Mouse (Mus musculus) limb, embryonic 11.5 days (tissue): ENCODE measurements around the gene Dtx2. TPM values are rescaled to one million over a fixed set of nuclear protein-coding genes. Genes with fewer than 3 reads are reported as not detected.

Source experiments
- ATAC-seq: fragments of 200-750 bp; cut with Nextera tagmentation; 2 replicates; pipeline ENCODE4 v1.8.0; 2017; ENCODE audit warnings: low read depth; ENCODE audit not compliant: insufficient number of reproducible peaks, low FRiP score, low TSS enrichment
- DNase-seq: peaks from one replicate; pipeline ENCODE4 v3.0.0-alpha.2; 2015; ENCODE audit warnings: low spot score
- H3K27ac ChIP-seq: fragments of 300-500 bp; sonication (generic); replicated peaks from 2 replicates; pipeline ENCODE4 v1.5.1; 2014; ENCODE audit warnings: low read depth, mild to moderate bottlenecking, low read length
- H3K27me3 ChIP-seq: fragments of 300-500 bp; sonication (generic); 2 replicates; pipeline ENCODE4 v1.6.1; 2014; ENCODE audit warnings: mild to moderate bottlenecking, low read length, mixed read lengths; ENCODE audit not compliant: control insufficient read depth, insufficient read depth
- H3K36me3 ChIP-seq: fragments of 300-500 bp; sonication (generic); 2 replicates; pipeline ENCODE4 v1.6.1; 2014; ENCODE audit warnings: mild to moderate bottlenecking, low read length, moderate library complexity, mixed read lengths; ENCODE audit not compliant: control insufficient read depth, insufficient read depth
- H3K4me1 ChIP-seq: fragments of 300-500 bp; sonication (generic); 2 replicates; pipeline ENCODE4 v1.6.1; 2014; ENCODE audit warnings: low read length, mixed read lengths; ENCODE audit not compliant: control insufficient read depth, insufficient read depth
- H3K4me2 ChIP-seq: fragments of 300-500 bp; sonication (generic); 2 replicates; pipeline ENCODE4 v1.6.1; 2014; ENCODE audit warnings: low read depth, mild to moderate bottlenecking, moderate library complexity; ENCODE audit not compliant: severe bottlenecking
- H3K4me3 ChIP-seq: fragments of 300-500 bp; sonication (generic); 2 replicates; pipeline ENCODE4 v1.5.1; 2014; ENCODE audit warnings: low read depth, low read length
- H3K9ac ChIP-seq: fragments of 300-500 bp; sonication (generic); 2 replicates; pipeline ENCODE4 v1.6.1; 2014; ENCODE audit warnings: mild to moderate bottlenecking, low read length
- H3K9me3 ChIP-seq: fragments of 300-500 bp; sonication (generic); 2 replicates; pipeline ENCODE4 v1.6.1; 2016; ENCODE audit warnings: low read length; ENCODE audit not compliant: control insufficient read depth
- WGBS: fragments of 180-500 bp; shearing (Covaris S2); extraction: QIAGEN DNeasy Blood & Tissue Kit; methylation state at CpG from one replicate; pipeline ENCODE4 v1.1.7; 2014; 5-methylcytosine and 5-hydroxymethylcytosine counted together
- polyA plus RNA-seq: library from polyadenylated mRNA; unstranded; fragments of >200 nt; fragmentation: Nextera tagmentation; extraction: Ambion mirVana; gene quantifications from 2 replicates; pipeline ENCODE4 v1.2.1, GENCODE M21; 2014

Dtx2 gene
- polyA plus RNA-seq, 1 experiment from 2014 or later = 32.3 TPM

DNA sequence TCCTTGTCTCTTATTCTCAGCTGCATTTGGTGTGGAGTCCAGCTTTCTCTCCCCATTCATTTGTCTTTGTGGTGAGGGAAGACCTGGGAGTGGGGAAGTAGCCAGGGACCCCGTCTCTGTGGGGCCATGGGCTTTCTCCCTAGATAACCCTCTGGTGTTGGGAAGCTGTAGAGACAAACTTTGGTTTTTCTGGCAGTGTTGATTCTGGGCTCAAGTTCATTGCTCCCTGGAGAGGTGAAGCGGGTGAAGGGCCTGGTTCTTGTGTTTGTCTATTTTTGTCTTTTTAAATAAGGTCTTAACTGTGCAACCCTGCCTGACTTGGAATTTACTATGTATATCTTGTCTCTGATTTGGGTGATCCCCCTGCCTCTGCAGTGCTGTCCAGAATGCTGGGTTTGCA lies 24.1 kb downstream of the Dtx2 start:
- 92% methylated on average over 2 of the region's 2 CpGs for WGBS
- peaks cover 4% of the 10 kb centered on the region; the same call in 1 of the 2 replicates for H3K36me3 ChIP-seq
- H3K9ac ChIP-seq = no peak overlapping the region
- H3K9me3 ChIP-seq = no peaks in the 10 kb centered on the region
- DNase-seq (no peak), ATAC-seq (no peak)
- H3K27me3 ChIP-seq = no peaks in the 10 kb centered on the region
- H3K27ac ChIP-seq = no peak overlapping the region
- no peak overlapping the region for H3K4me2 ChIP-seq
- no peaks in the 10 kb centered on the region for H3K4me1 ChIP-seq
- H3K4me3 ChIP-seq = no peak overlapping the region

DNA sequence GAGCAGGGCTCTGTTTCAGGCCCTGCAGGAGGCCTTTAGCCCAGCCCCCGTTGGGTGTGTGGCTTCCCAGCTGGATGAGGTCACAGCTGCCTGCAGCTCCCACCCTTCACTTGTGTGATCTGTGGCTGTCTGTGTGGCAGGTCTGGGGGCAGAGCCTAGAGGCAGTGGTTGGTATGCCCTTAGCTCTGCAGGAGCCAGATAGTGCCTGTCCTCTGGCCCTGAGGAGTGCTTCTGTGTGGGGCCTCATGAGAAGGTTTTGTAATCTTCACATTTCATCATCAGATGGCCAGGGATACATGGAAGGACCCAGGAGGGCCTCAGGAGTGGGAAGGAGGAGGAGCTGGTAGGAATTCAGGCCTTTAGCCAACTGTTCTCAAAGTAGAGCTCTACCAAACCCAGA lies 25.3 kb downstream of the Dtx2 start:
- H3K36me3 ChIP-seq = 0 out of 2 replicates have a peak, but pooled peaks cover 3% of the 10 kb centered on the region
- H3K4me2 ChIP-seq = no peak overlapping the region
- H3K4me3 ChIP-seq = no peak overlapping the region
- 47% methylated on average over 1 of the region's 1 CpGs for WGBS
- H3K9ac ChIP-seq = no peak overlapping the region
- H3K9me3 ChIP-seq = no peaks in the 10 kb centered on the region
- H3K27ac ChIP-seq = no peak overlapping the region
- DNase-seq = no peak
- no peak for ATAC-seq
- H3K27me3 ChIP-seq = no peaks in the 10 kb centered on the region
- no peaks in the 10 kb centered on the region for H3K4me1 ChIP-seq

DNA sequence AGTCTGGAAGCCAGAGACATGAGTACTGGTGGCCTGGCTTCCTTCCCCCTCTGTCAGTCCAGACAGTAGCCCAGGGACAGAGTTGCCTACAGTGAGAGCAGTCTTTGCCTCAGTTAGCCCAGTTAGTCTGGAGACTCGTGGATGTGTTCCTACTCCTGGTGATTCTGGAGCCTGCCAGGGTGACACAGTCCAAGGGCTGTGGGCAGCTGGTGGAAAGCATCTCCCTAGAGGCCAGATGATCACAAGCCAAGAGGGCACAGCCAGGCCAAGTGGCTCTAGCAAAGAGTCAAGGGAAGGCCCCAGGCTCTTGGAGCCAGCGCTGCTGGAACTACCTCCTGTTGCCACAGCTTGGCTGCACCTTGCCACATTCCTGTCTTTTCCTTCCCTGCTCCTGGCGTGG lies 31.1 kb downstream of the Dtx2 start:
- H3K27ac ChIP-seq = no peak overlapping the region

DNA sequence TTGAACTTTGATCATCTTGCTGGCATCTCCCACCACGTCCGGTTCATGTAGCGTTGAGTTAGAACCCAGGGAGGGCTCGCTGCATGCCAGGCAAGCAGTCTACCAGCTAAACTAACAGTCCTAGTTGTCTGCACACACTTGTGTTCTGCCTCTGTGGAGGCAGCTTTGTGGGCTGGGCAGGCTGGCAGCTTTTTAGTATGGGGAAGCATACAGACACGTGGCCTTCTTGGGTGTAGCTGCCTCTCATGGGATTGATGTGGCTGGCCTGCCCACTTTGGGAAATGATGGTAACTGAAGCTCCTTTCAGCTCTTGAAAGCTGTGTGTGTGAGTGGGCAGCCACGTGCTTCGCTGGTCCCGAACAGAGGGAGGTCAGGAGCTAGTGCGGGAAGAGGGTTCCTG lies 32.3 kb downstream of the Dtx2 start:
- WGBS = 93% methylated on average over 9 of the region's 9 CpGs
- Histone ChIP-seq H3K27ac (no peak overlapping the region), H3K9ac (no peak overlapping the region), H3K4me2 (no peak overlapping the region), H3K9me3 (no peaks in the 10 kb centered on the region), H3K4me1 (no peaks in the 10 kb centered on the region), H3K4me3 (no peak overlapping the region), H3K27me3 (no peaks in the 10 kb centered on the region), H3K36me3 (peaks cover 16% of the 10 kb centered on the region)
- DNase-seq = no peak
- no peak for ATAC-seq

More for the DNA sequence above, 31.1 kb downstream of the Dtx2 start:
- peaks cover 11% of the 10 kb centered on the region for H3K36me3 ChIP-seq
- no peak overlapping the region for H3K9ac ChIP-seq
- no peak for DNase-seq
- no peaks in the 10 kb centered on the region for H3K4me1 ChIP-seq
- H3K9me3 ChIP-seq = no peaks in the 10 kb centered on the region
- H3K27me3 ChIP-seq = no peaks in the 10 kb centered on the region
- H3K4me2 ChIP-seq = no peak overlapping the region
- H3K4me3 ChIP-seq = no peak overlapping the region
- no peak for ATAC-seq
- 82% methylated on average over 3 of the region's 3 CpGs for WGBS

DNA sequence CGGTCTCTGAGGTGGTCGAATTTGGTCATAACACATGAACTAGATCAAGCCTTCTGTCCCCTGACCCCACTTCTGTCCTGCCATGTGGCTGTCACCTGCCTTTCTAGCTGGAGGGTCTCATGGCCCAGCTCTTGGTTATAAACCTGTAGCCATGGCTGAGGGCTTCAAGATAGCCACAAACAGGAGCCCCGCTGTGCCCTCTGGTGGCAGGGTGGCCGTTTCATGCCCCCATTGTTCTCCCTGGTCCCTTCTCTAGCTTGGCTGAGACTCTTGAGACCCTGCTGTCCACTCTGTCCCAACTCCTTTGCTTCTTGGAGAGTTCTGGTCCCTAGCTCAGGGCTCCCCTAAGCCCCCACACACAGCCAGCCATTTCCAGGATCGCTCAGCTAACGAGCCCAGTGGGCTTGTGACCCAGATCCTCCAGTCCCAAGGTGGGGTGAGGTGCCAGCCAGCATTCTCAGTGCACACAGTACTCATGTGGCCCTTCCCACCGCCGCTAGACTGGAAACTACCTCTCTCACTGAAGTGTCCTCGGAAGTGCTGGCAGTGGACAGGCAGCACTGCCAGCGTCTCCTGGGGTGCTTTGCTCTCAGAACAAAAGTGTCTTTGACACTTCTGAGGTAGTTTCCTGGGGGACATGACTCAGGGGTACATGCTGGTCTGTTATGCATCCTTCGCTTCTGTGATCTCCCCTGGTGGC lies 33.2 kb downstream of the Dtx2 start:
- Histone ChIP-seq H3K9ac (no peak overlapping the region), H3K9me3 (no peaks in the 10 kb centered on the region), H3K4me1 (no peaks in the 10 kb centered on the region), H3K27me3 (no peaks in the 10 kb centered on the region), H3K4me2 (no peak overlapping the region), H3K4me3 (no peak overlapping the region), H3K27ac (no peak overlapping the region), H3K36me3 (peaks cover 19% of the 10 kb centered on the region)
- no peak for ATAC-seq
- no peak for DNase-seq
- 84% methylated on average over 11 of the region's 11 CpGs for WGBS

DNA sequence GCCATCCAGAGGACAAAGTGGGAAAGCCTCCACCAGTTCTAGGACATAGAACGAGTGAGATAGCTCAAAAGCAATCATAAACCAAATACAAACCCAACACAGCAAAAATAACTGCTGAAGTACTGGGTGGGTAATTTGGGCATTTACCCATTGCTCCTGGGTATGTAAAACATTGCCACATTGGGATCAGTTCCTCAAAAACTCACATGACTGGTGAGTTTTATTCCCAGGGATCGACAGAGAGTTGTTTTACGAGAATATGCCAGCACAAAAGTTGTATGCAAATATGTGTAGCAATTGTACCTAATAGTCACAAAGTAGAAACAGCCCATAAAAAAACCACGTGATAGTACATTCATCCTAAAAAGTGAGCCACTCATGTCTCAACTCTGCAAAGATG lies 40.3 kb downstream of the Dtx2 start:
- no peak for ATAC-seq
- no peak overlapping the region for H3K9ac ChIP-seq
- no peak overlapping the region for H3K4me3 ChIP-seq
- peaks cover 12% of the 10 kb centered on the region; the same call in 1 of the 2 replicates for H3K36me3 ChIP-seq
- no peak overlapping the region for H3K27ac ChIP-seq
- H3K27me3 ChIP-seq = no peaks in the 10 kb centered on the region
- 82% methylated on average over 4 of the region's 4 CpGs for WGBS
- no peaks in the 10 kb centered on the region for H3K4me1 ChIP-seq
- H3K4me2 ChIP-seq = no peak overlapping the region
- no peak for DNase-seq
- H3K9me3 ChIP-seq = no peaks in the 10 kb centered on the region

DNA sequence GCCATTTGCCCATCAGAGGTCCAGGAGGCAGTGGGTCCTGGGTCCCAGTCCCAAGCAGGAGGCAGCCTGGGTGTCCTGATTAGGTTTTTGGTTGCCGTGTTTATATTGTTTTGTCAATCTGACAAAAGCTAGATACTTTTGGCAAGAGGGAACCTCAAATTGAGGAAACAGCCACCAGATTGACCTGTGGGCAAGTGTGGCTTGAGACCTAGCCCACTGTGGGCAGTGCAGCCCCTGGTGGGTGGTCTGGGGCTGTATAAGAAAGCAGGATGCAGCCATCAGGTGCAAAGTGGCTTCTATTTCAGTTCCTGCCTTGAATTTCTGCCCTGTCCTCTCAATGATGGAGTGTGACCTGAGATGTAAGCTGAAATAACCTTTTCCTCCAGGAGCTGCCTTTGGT lies 40.7 kb downstream of the Dtx2 start:
- Histone ChIP-seq H3K27ac (no peak overlapping the region), H3K9ac (no peak overlapping the region), H3K27me3 (no peaks in the 10 kb centered on the region), H3K4me2 (no peak overlapping the region), H3K4me1 (no peaks in the 10 kb centered on the region), H3K9me3 (no peaks in the 10 kb centered on the region), H3K36me3 (peaks cover 11% of the 10 kb centered on the region; the same call in 1 of the 2 replicates), H3K4me3 (no peak overlapping the region)
- ATAC-seq (no peak), DNase-seq (no peak)
- WGBS = 85% methylated on average over 1 of the region's 1 CpGs

DNA sequence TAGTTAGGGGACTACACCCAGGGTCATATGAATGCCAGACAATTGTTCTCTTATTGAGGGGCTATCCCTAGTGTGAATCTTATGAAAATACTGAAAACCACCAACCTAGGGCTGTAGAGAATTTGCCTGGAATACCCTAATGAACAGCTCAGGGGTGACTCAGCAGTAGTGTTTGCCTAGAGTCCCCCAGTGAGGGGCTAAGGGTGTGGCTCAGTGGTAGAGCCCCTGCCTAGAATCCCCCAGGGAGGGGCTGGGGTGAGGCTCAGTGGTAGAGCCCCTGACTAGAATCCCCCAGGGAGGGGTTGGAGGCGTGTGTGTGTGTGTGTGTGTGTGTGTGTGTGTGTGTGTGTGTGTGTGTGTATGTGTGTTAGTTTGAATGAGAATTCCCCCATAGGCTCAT lies 42.1 kb downstream of the Dtx2 start:
- Histone ChIP-seq H3K27ac (no peak overlapping the region), H3K4me2 (no peak overlapping the region), H3K4me3 (no peak overlapping the region), H3K36me3 (0 out of 2 replicates have a peak, but pooled peaks cover 3% of the 10 kb centered on the region), H3K4me1 (no peaks in the 10 kb centered on the region), H3K27me3 (no peaks in the 10 kb centered on the region), H3K9ac (no peak overlapping the region), H3K9me3 (no peaks in the 10 kb centered on the region)
- DNase-seq (no peak), ATAC-seq (no peak)
- 90% methylated on average over 1 of the region's 1 CpGs for WGBS
